Mouse (Mus musculus): Measurements from ENCODE around the gene Nfib. TPM values are rescaled to one million over a fixed set of nuclear protein-coding genes. Genes with fewer than 3 reads are reported as not detected.
A peak's percentile ranks its signal among the peaks of the same experiment; 100 is the strongest.

The Nfib gene
- polyA plus RNA-seq, 1 experiment, result 7.7 TPM

DNA sequence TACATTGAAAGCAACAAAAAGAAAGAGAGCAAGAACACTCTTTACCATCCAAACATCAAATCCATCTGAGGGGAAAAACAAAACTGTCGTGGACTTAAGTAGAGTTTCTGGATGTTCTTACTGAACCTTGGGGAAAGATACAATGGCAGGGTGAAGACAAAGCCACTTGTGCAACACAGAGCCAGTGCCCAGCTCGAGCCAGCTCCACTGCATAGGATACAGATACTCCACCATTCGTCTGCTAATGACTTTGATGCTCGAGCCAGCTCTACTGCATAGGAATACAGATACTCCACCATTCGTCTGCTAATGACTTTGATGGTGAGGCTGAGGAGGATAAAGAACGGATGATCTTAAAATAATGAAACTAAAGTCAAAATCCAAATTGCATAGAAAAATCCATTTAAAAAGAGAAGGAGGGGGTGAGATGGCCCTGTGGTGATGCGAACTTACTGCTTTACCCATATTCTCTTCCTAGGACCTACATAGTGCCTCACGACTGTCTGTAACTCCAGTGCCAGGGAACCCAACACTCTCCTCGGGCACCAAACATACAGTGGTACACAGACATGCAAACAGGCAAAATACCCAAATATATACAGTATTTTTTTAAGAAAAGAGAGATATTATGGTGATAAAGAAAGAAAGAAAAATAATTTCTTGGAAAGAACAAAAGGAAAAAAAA lies 337.3 kb downstream of the Nfib start:
- Histone ChIP-seq H3K27me3 (ENCODE audit: control insufficient read depth, insufficient read depth, insufficient read length) (no peaks in the 10 kb centered on the region), H3ac (ENCODE audit: control insufficient read depth, insufficient read length) (no peak overlapping the region), H3K79me2 (ENCODE audit: control insufficient read depth, insufficient read depth) (peaks cover 6% of the 10 kb centered on the region), H3K4me3 (no peak overlapping the region), H3K4me2 (ENCODE audit: low read depth) (no peak overlapping the region), H3K36me3 (ENCODE audit: control insufficient read depth, insufficient read depth) (no peaks in the 10 kb centered on the region)
- TF ChIP-seq TCF3 (IDR thresholded peaks at IDR 0.05; ENCODE audit: insufficient read length, low read depth) (no peak), POLR2A (IDR thresholded peaks at IDR 0.05; ENCODE audit: insufficient read length, low read depth) (no peak), USF1 (IDR thresholded peaks at IDR 0.05; ENCODE audit: low read depth) (no peak), REST (IDR thresholded peaks at IDR 0.05; ENCODE audit: insufficient read depth, insufficient read length) (no peak), TCF12 (IDR thresholded peaks at IDR 0.05; ENCODE audit: insufficient read depth, poor library complexity, severe bottlenecking) (no peak)

DNA sequence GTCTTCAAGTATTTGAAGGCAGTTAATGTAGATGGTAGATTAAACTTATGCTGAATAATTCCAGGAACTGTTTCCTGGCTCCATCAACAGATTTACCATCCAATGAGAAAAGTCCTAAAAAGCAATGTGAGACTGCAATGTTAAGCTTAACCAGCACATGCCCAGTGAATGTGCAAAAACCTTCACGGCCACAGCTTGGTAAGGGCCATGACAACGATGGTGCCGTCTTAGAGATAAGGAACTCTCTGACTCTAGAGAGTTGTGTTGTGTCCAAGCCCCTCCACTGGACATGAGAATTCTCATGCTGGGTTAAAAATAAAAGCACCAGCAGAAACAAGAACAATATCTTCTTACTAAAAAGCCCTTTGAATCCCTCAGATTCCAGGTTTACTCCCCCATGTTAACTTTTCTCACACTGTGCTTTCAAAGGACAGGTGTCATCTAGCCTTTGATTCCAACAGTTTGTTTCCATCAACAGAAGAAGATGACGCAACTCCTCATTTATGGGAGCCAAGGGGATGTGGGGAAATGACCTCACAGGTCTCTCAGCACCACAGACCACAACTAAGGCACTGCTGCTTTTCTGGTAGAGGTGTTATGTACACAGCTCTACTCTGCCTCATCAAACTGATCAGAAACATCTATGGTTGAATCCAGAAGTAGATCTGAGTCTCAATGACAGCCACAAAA lies 340.7 kb downstream of the Nfib start:
- Histone ChIP-seq H3K4me3 (no peak overlapping the region), H3K79me2 (ENCODE audit: control insufficient read depth, insufficient read depth) (peaks cover 10% of the 10 kb centered on the region), H3K36me3 (ENCODE audit: control insufficient read depth, insufficient read depth) (no peaks in the 10 kb centered on the region), H3K27me3 (ENCODE audit: control insufficient read depth, insufficient read depth, insufficient read length) (no peaks in the 10 kb centered on the region), H3K4me2 (ENCODE audit: low read depth) (peak overlapping the region; percentile 55), H3ac (ENCODE audit: control insufficient read depth, insufficient read length) (no peak overlapping the region)
- TF ChIP-seq CEBPB (IDR thresholded peaks at IDR 0.05; ENCODE audit: insufficient read depth, poor library complexity, severe bottlenecking) (peak; percentile 94), MYOD1 (IDR thresholded peaks at IDR 0.05; ENCODE audit: control insufficient read depth in 1 of 3, insufficient read length in 2 of 3, low read depth in 2 of 3) (peak in 1 of 3 experiments; percentile 12), SRF (IDR thresholded peaks at IDR 0.05; ENCODE audit: control insufficient read depth, insufficient read length, low read depth) (no peak)

- no peaks in the 10 kb centered on the region for H3K36me3 ChIP-seq (ENCODE audit: control insufficient read depth, insufficient read depth)
- H3K4me2 ChIP-seq (ENCODE audit: low read depth), result no peak overlapping the region
- no peak overlapping the region for H3ac ChIP-seq (ENCODE audit: control insufficient read depth, insufficient read length)
- no peak overlapping the region for H3K4me3 ChIP-seq
- H3K79me2 ChIP-seq (ENCODE audit: control insufficient read depth, insufficient read depth), result peaks cover 10% of the 10 kb centered on the region
- no peak for TF ChIP-seq POLR2AphosphoS2 (IDR thresholded peaks at IDR 0.05; ENCODE audit: insufficient read length, low read depth)
- TF ChIP-seq CEBPB (IDR thresholded peaks at IDR 0.05; ENCODE audit: insufficient read depth, poor library complexity, severe bottlenecking), result peak; percentile 37; the same call in 1 of the 2 replicates
- H3K27me3 ChIP-seq (ENCODE audit: control insufficient read depth, insufficient read depth, insufficient read length), result no peaks in the 10 kb centered on the region
Observed at GRCm38 (mm10) chr4:82363951-82364350, 341.6 kb downstream of the Nfib start.

GRCm38 (mm10) chr4:82362294-82362693 lies 343.3 kb downstream of the Nfib start:
- Histone ChIP-seq H3K27me3 (ENCODE audit: control insufficient read depth, insufficient read depth, insufficient read length) (no peaks in the 10 kb centered on the region), H3K4me3 (no peak overlapping the region), H3K36me3 (ENCODE audit: control insufficient read depth, insufficient read depth) (no peaks in the 10 kb centered on the region), H3K4me2 (ENCODE audit: low read depth) (peak overlapping the region; percentile 19), H3ac (ENCODE audit: control insufficient read depth, insufficient read length) (no peak overlapping the region), H3K79me2 (ENCODE audit: control insufficient read depth, insufficient read depth) (peaks cover 10% of the 10 kb centered on the region)
- no peak for TF ChIP-seq REST (IDR thresholded peaks at IDR 0.05; ENCODE audit: insufficient read depth, insufficient read length)
- no peak for TF ChIP-seq USF1 (IDR thresholded peaks at IDR 0.05; ENCODE audit: low read depth)
- no peak for TF ChIP-seq TCF3 (IDR thresholded peaks at IDR 0.05; ENCODE audit: insufficient read length, low read depth)
- no peak for TF ChIP-seq SRF (IDR thresholded peaks at IDR 0.05; ENCODE audit: control insufficient read depth, insufficient read length, low read depth)
- no peak for TF ChIP-seq MYOD1 (IDR thresholded peaks at IDR 0.05; ENCODE audit: control insufficient read depth in 1 of 3, insufficient read length in 2 of 3, low read depth in 2 of 3)
- no peak for TF ChIP-seq POLR2AphosphoS2 (IDR thresholded peaks at IDR 0.05; ENCODE audit: insufficient read length, low read depth)
- TF ChIP-seq MAX (IDR thresholded peaks at IDR 0.05; ENCODE audit: low read depth), result no peak
- TF ChIP-seq TCF12 (IDR thresholded peaks at IDR 0.05; ENCODE audit: insufficient read depth, poor library complexity, severe bottlenecking), result no peak
- no peak for TF ChIP-seq CEBPB (IDR thresholded peaks at IDR 0.05; ENCODE audit: insufficient read depth, poor library complexity, severe bottlenecking)
- TF ChIP-seq E2F4 (IDR thresholded peaks at IDR 0.05; ENCODE audit: insufficient read depth), result no peak
- no peak for TF ChIP-seq MYOG (IDR thresholded peaks at IDR 0.05; ENCODE audit: control insufficient read depth in 1 of 3, insufficient read depth in 1 of 3, insufficient read length in 2 of 3, low read depth in 2 of 3)
- TF ChIP-seq POLR2A (IDR thresholded peaks at IDR 0.05; ENCODE audit: insufficient read length, low read depth), result no peak

DNA sequence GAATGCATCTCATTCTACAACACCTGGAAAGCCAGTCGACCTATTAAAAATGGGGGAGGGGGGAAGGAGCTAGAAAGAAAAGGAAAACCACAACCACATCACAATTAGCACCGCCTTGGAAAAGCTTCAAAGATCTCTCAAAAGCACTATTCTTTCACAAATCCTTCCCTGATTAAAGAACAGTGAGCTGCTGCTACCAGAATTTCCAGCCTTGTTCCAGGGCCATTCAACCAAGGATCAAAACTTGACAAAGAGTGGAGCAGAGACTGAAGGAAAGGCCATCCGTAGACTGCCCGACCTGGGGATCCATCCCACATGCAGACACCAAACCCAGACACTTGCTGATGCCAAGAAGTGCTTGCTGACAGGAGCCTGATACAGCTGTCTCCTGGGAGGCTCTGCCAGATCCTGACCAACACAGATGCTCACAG lies 345.5 kb downstream of the Nfib start:
- no peak overlapping the region for H3K4me3 ChIP-seq
- H3ac ChIP-seq (ENCODE audit: control insufficient read depth, insufficient read length), result no peak overlapping the region
- no peaks in the 10 kb centered on the region for H3K36me3 ChIP-seq (ENCODE audit: control insufficient read depth, insufficient read depth)
- TF ChIP-seq USF1 (IDR thresholded peaks at IDR 0.05; ENCODE audit: low read depth) (no peak), CEBPB (IDR thresholded peaks at IDR 0.05; ENCODE audit: insufficient read depth, poor library complexity, severe bottlenecking) (no peak), MYOG (IDR thresholded peaks at IDR 0.05; ENCODE audit: control insufficient read depth in 1 of 3, insufficient read depth in 1 of 3, insufficient read length in 2 of 3, low read depth in 2 of 3) (peak in 2 of 3 experiments; percentile 41 to 63), SRF (IDR thresholded peaks at IDR 0.05; ENCODE audit: control insufficient read depth, insufficient read length, low read depth) (no peak), MYOD1 (IDR thresholded peaks at IDR 0.05; ENCODE audit: control insufficient read depth in 1 of 3, insufficient read length in 2 of 3, low read depth in 2 of 3) (peak in 2 of 3 experiments; percentile 37 to 40), POLR2AphosphoS2 (IDR thresholded peaks at IDR 0.05; ENCODE audit: insufficient read length, low read depth) (no peak)
- no peaks in the 10 kb centered on the region for H3K27me3 ChIP-seq (ENCODE audit: control insufficient read depth, insufficient read depth, insufficient read length)
- peaks cover 4% of the 10 kb centered on the region for H3K79me2 ChIP-seq (ENCODE audit: control insufficient read depth, insufficient read depth)
- no peak overlapping the region for H3K4me2 ChIP-seq (ENCODE audit: low read depth)

All from myocyte (in vitro differentiated cells).